Mouse (Mus musculus) testis, adult 2 months (tissue): ENCODE results near the gene Fam187a.

Experiments used
- CTCF ChIP-seq: fragments of 200-500 bp; IDR thresholded peaks from 2 replicates; pipeline ENCODE4 v1.5.1; 2012; ENCODE audit warnings: low read depth, mild to moderate bottlenecking, inconsistent platforms, low read length, moderate library complexity; ENCODE audit not compliant: control insufficient read depth, insufficient read depth, insufficient replicate concordance
- POLR2A ChIP-seq: fragments of 200-500 bp; IDR thresholded peaks from 2 replicates; pipeline ENCODE4 v1.6.1; 2012; ENCODE audit warnings: low read depth, mild to moderate bottlenecking, inconsistent platforms, low read length, moderate library complexity; ENCODE audit not compliant: control insufficient read depth

DNA sequence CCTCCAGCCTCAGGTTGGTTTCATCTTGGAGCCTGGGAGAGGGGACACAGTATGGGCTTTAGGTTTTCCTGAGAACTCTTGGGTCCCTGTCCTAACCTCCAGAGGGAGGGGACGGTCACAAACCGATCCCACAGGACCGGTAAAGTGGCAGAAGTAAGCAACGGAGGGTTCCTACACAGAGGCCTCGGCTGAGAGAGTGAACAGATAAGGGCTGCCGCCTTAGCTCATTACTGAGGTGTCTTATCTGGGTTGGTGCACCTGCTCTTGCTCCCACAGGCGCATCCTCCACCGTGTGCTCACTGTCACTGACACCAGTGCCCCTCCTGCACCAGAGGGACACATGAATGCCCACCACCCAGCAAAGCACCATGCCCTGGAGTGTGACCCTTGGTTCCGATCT lies 10.8 kb downstream of the Fam187a start:
- no peak for TF ChIP-seq CTCF
- no peak for TF ChIP-seq POLR2A
